Mouse (Mus musculus) olfactory bulb, adult 2 months (tissue): ENCODE data around the gene Rere. TPM values are rescaled to one million over a fixed set of nuclear protein-coding genes. Genes with fewer than 3 reads are reported as not detected.

Experiments
- H3K27ac ChIP-seq: fragments of 200-500 bp; 2 replicates; pipeline ENCODE4 v1.5.1; 2012; ENCODE audit warnings: low read depth, low read length; ENCODE audit not compliant: insufficient read depth
- H3K4me1 ChIP-seq: fragments of 200-500 bp; 2 replicates; pipeline ENCODE4 v1.6.1; 2012; ENCODE audit warnings: low read length; ENCODE audit not compliant: control insufficient read depth, insufficient read depth
- H3K4me3 ChIP-seq: fragments of 200-500 bp; 2 replicates; pipeline ENCODE4 v1.5.1; 2012; ENCODE audit warnings: mild to moderate bottlenecking, low read depth, low read length, moderate library complexity; ENCODE audit not compliant: insufficient read depth
- CTCF ChIP-seq: fragments of 200-500 bp; IDR thresholded peaks from 2 replicates; pipeline ENCODE4 v1.5.1; 2012; ENCODE audit warnings: low read depth, mild to moderate bottlenecking, low read length, moderate library complexity; ENCODE audit not compliant: insufficient read depth
- POLR2A ChIP-seq: fragments of 200-500 bp; IDR thresholded peaks from 2 replicates; pipeline ENCODE4 v1.6.1; 2012; ENCODE audit warnings: mild to moderate bottlenecking, low read depth, low read length, moderate library complexity; ENCODE audit not compliant: insufficient read depth
- WGBS: fragments of 180-500 bp; shearing (Covaris S2); methylation state at CpG from one replicate; pipeline ENCODE4 v1.1.7; 2018; 5-methylcytosine and 5-hydroxymethylcytosine counted together
- polyA plus RNA-seq: library from polyadenylated mRNA; stranded (reverse); fragments of >200 nt; gene quantifications from 2 replicates; pipeline ENCODE4 v1.2.4, GENCODE M21; 2012; ENCODE audit warnings: low replicate concordance; ENCODE audit not compliant: missing spikeins, insufficient read depth, insufficient read length

Gene Rere
- polyA plus RNA-seq, 1 experiment: 288 TPM

- Histone ChIP-seq H3K4me1 (peaks cover 18% of the 10 kb centered on the region), H3K4me3 (no peak overlapping the region), H3K27ac (no peak overlapping the region)
- TF ChIP-seq POLR2A (no peak), CTCF (no peak)
- 96% methylated on average over 19 of the region's 19 CpGs for WGBS
These were observed 33.9 kb downstream of the Rere start for GRCm38 (mm10) chr4:150315301-150315700.

DNA sequence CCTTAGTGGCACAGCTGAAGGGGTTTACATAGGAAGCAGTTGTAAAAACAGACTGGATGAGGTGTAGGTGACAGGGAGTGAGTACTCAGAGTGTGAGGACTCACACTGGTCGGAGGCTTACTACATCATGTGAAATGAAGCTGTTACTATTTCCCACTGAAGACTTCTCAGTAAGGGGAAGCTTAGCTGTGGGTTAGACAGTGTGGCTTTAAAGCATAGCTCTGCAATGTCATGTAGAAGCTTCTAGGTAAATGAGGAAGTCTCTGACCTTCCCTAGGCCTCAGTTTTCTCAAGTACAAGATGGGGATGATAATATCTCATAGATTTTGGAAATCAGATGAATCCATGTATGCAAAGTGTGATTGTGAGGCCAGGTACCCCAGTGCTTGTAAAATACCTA, 35.1 kb downstream of the Rere start:
- H3K27ac ChIP-seq: no peak overlapping the region
- peaks cover 14% of the 10 kb centered on the region; the same call in 1 of the 2 replicates for H3K4me1 ChIP-seq
- TF ChIP-seq CTCF (no peak), POLR2A (no peak)
- H3K4me3 ChIP-seq: no peak overlapping the region
- 84% methylated on average over 1 of the region's 1 CpGs for WGBS

GRCm38 (mm10) chr4:150325046-150325801, 43.8 kb downstream of the Rere start:
- H3K4me1 ChIP-seq: peaks cover 2% of the 10 kb centered on the region; the same call in 1 of the 2 replicates
- no peak overlapping the region for H3K4me3 ChIP-seq
- H3K27ac ChIP-seq: no peak overlapping the region
- TF ChIP-seq POLR2A: no peak
- no peak for TF ChIP-seq CTCF
- WGBS: 77% methylated on average over 3 of the region's 3 CpGs

- Histone ChIP-seq H3K27ac (no peak overlapping the region), H3K4me1 (peaks cover 2% of the 10 kb centered on the region; the same call in 1 of the 2 replicates), H3K4me3 (no peak overlapping the region)
- WGBS: 97% methylated on average over 2 of the region's 2 CpGs
- TF ChIP-seq POLR2A (no peak), CTCF (no peak)
These were observed 44.6 kb downstream of the Rere start for GRCm38 (mm10) chr4:150326005-150326404.

GRCm38 (mm10) chr4:150327476-150327875, 46.0 kb downstream of the Rere start:
- WGBS: 77% methylated on average over 4 of the region's 4 CpGs
- peaks cover 2% of the 10 kb centered on the region; the same call in 1 of the 2 replicates for H3K4me1 ChIP-seq

DNA sequence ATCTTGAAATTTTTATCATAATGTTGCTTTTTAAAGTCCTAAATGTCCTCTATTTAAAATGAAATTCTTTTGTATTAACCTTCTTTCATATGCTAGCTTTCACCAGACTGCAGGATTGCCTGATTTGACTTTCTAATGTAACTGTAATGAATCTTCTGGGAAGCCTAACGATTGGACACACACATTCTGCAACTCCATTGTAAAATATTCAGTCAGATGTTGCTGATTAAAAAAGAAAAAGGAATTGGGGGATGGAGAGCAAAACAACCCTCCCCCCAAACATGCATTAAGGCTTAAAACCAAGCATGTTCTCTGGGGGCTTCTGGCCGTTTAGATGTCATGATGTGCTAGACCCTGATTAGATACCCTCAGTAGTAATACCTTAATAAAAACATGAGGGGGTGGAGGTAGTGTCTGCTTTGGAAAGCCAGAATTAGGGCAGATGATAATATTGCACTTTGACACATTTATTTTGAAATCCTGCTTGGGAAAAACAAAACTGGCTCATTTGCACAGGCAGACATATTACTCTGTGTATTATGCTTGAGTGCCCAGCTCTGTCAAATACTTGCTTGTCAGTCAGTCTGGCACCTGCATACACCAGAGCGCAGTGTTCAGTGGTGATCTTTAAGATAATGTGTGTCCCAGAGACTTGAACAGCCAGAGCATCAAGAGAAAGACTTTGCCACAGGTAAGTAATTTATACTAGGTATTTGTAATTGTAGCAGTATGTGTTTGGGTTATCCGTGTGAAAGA, 52.7 kb downstream of the Rere start:
- 48% methylated on average over 4 of the region's 4 CpGs for WGBS
- no peak for TF ChIP-seq POLR2A
- no peak for TF ChIP-seq CTCF
- Histone ChIP-seq H3K4me1 (peaks cover 2% of the 10 kb centered on the region; the same call in 1 of the 2 replicates), H3K27ac (no peak overlapping the region), H3K4me3 (no peak overlapping the region)

More at GRCm38 (mm10) chr4:150327476-150327875, 46.0 kb downstream of the Rere start:
- Histone ChIP-seq H3K4me3 (no peak overlapping the region), H3K27ac (no peak overlapping the region)
- TF ChIP-seq CTCF: no peak
- no peak for TF ChIP-seq POLR2A

DNA sequence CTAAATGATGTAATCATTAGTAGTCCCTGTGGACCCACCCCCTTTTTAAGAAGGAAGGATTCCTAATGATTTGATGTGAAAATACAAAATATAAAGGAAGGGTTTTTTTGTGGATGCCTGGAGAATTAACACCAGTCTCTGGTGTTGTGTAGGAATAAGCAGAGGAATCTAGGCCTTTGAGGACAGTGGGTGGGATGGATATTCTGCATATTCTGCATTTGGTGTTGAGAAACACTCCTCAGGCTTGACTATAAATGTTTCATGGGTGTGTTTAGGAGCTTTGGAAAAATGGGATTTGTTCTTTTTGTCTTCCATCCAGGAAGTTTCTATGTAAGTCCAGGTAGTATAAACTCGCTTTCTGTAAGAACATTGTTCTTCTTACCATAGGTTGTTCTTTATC, 55.8 kb downstream of the Rere start:
- no peak overlapping the region for H3K27ac ChIP-seq
- H3K4me3 ChIP-seq: no peak overlapping the region
- H3K4me1 ChIP-seq: peaks cover 4% of the 10 kb centered on the region; the same call in 1 of the 2 replicates
- TF ChIP-seq POLR2A (no peak), CTCF (no peak)
- WGBS: 95% methylated on average over 1 of the region's 1 CpGs

GRCm38 (mm10) chr4:150338906-150339650, 57.6 kb downstream of the Rere start:
- TF ChIP-seq CTCF (no peak), POLR2A (no peak)
- Histone ChIP-seq H3K27ac (no peak overlapping the region), H3K4me1 (peaks cover 4% of the 10 kb centered on the region; the same call in 1 of the 2 replicates), H3K4me3 (no peak overlapping the region)
- WGBS: 39% methylated on average over 8 of the region's 8 CpGs
